Mouse (Mus musculus) olfactory bulb, adult 2 months (tissue): Measurements from ENCODE around the gene Olfr648.

Experiments used
- CTCF ChIP-seq: fragments of 200-500 bp; IDR thresholded peaks from 2 replicates; pipeline ENCODE4 v1.5.1; 2012; ENCODE audit warnings: low read depth, mild to moderate bottlenecking, low read length, moderate library complexity; ENCODE audit not compliant: insufficient read depth
- POLR2A ChIP-seq: fragments of 200-500 bp; IDR thresholded peaks from 2 replicates; pipeline ENCODE4 v1.6.1; 2012; ENCODE audit warnings: mild to moderate bottlenecking, low read depth, low read length, moderate library complexity; ENCODE audit not compliant: insufficient read depth

DNA sequence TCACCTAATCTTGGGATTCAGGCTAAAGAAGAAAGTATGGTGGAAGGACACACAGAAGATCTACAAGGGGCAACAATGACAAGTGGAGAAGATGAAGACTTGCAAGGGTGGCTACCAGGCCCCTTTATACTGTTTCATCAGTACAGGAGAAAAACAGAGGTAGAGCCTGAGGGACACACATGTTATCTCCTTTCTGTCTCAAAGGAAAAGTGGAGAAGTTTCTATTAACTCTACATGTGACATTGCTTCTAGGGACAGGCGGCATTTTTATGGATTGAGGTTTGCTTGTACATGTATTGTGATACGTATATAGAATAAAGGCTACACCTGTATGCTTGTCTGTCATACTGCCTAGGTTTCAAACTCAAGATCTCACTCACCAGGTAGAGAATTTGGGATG lies at the start of gene Olfr648:
- TF ChIP-seq POLR2A = no peak
- TF ChIP-seq CTCF = no peak
